Mouse (Mus musculus): ENCODE data around the gene Lrrc57. TPM values are rescaled to one million over a fixed set of nuclear protein-coding genes. Genes with fewer than 3 reads are reported as not detected.
"Not testable (repeated sequence)": the region's sequence is repeated elsewhere in the genome, so short reads cannot be mapped to it uniquely, and the experiment has no call there.

Gene Lrrc57
- polyA plus RNA-seq, 1 experiment from 2014 or later: 34.5 TPM

- ATAC-seq: no peak
- Histone ChIP-seq H3K27ac (no peak overlapping the region), H3K4me1 (no peaks in the 10 kb centered on the region), H3K9me3 (replicated peaks) (no peaks in the 10 kb centered on the region), H3K27me3 (no peaks in the 10 kb centered on the region), H3K9ac (no peak overlapping the region), H3K4me3 (no peak overlapping the region), H3K4me2 (no peak overlapping the region), H3K36me3 (ENCODE audit: poor library complexity, severe bottlenecking) (peaks cover 46% of the 10 kb centered on the region)
- WGBS: 84% methylated on average over 5 of the region's 5 CpGs
Observed at GRCm38 (mm10) chr2:120589759-120590158, 19.6 kb downstream of the Lrrc57 start.

- ATAC-seq: no peak
- no peaks in the 10 kb centered on the region for H3K36me3 ChIP-seq (ENCODE audit: poor library complexity, severe bottlenecking)
- H3K9me3 ChIP-seq (replicated peaks): no peaks in the 10 kb centered on the region
- H3K9ac ChIP-seq: no peak overlapping the region
- H3K27me3 ChIP-seq: no peaks in the 10 kb centered on the region
- no peak overlapping the region for H3K4me3 ChIP-seq
- no peak overlapping the region for H3K4me2 ChIP-seq
- no peak overlapping the region for H3K27ac ChIP-seq
- H3K4me1 ChIP-seq: no peaks in the 10 kb centered on the region
- 85% methylated on average over 5 of the region's 5 CpGs for WGBS
Observed at GRCm38 (mm10) chr2:120578286-120578685, 31.0 kb downstream of the Lrrc57 start.

- H3K4me3 ChIP-seq: no peak overlapping the region
- no peaks in the 10 kb centered on the region for H3K4me1 ChIP-seq
- H3K27ac ChIP-seq: no peak overlapping the region
- H3K9me3 ChIP-seq (replicated peaks): no peaks in the 10 kb centered on the region
- no peaks in the 10 kb centered on the region for H3K27me3 ChIP-seq
- ATAC-seq: no peak
- H3K36me3 ChIP-seq (ENCODE audit: poor library complexity, severe bottlenecking): no peaks in the 10 kb centered on the region
- 74% methylated on average over 4 of the region's 4 CpGs for WGBS
- H3K4me2 ChIP-seq: no peak overlapping the region
- no peak overlapping the region for H3K9ac ChIP-seq
Observed at GRCm38 (mm10) chr2:120577799-120578198, 31.5 kb downstream of the Lrrc57 start.

- no peak overlapping the region for H3K27ac ChIP-seq
- H3K4me1 ChIP-seq: no peaks in the 10 kb centered on the region
- no peak overlapping the region for H3K4me2 ChIP-seq
- no peak overlapping the region for H3K9ac ChIP-seq
- H3K27me3 ChIP-seq: no peaks in the 10 kb centered on the region
- peaks cover 9% of the 10 kb centered on the region; the same call in 1 of the 2 replicates for H3K36me3 ChIP-seq (ENCODE audit: poor library complexity, severe bottlenecking)
- ATAC-seq: no peak
- no peaks in the 10 kb centered on the region for H3K9me3 ChIP-seq (replicated peaks)
- no peak overlapping the region for H3K4me3 ChIP-seq
- WGBS: 94% methylated on average over 2 of the region's 2 CpGs
Observed at GRCm38 (mm10) chr2:120575978-120576377, 33.3 kb downstream of the Lrrc57 start.

- WGBS: 91% methylated on average over 3 of the region's 3 CpGs
- no peaks in the 10 kb centered on the region for H3K4me1 ChIP-seq
- no peak overlapping the region for H3K9ac ChIP-seq
- no peak overlapping the region for H3K4me3 ChIP-seq
- no peak overlapping the region for H3K27ac ChIP-seq
- H3K9me3 ChIP-seq (replicated peaks): no peaks in the 10 kb centered on the region
- H3K27me3 ChIP-seq: no peaks in the 10 kb centered on the region
- no peak overlapping the region for H3K4me2 ChIP-seq
- H3K36me3 ChIP-seq (ENCODE audit: poor library complexity, severe bottlenecking): peaks cover 9% of the 10 kb centered on the region; the same call in 1 of the 2 replicates
- ATAC-seq: no peak
Observed at GRCm38 (mm10) chr2:120575121-120575520, 34.2 kb downstream of the Lrrc57 start.

GRCm38 (mm10) chr2:120572161-120572560, 37.2 kb downstream of the Lrrc57 start:
- H3K27me3 ChIP-seq; H3K9ac ChIP-seq; H3K4me2 ChIP-seq; H3K36me3 ChIP-seq (ENCODE audit: poor library complexity, severe bottlenecking); H3K4me3 ChIP-seq; H3K9me3 ChIP-seq (replicated peaks); ATAC-seq; H3K27ac ChIP-seq: not testable (repeated sequence)
- WGBS: 97% methylated on average over 3 of the region's 3 CpGs
- peaks cover 15% of the 10 kb centered on the region for H3K4me1 ChIP-seq

- ATAC-seq: no peak
- Histone ChIP-seq H3K9ac (no peak overlapping the region), H3K4me1 (peaks cover 18% of the 10 kb centered on the region), H3K27me3 (no peaks in the 10 kb centered on the region), H3K9me3 (replicated peaks) (no peaks in the 10 kb centered on the region), H3K4me3 (no peak overlapping the region), H3K27ac (no peak overlapping the region), H3K36me3 (ENCODE audit: poor library complexity, severe bottlenecking) (peaks cover 9% of the 10 kb centered on the region; the same call in 1 of the 2 replicates), H3K4me2 (no peak overlapping the region)
- WGBS: 95% methylated on average over 3 of the region's 3 CpGs
Observed at GRCm38 (mm10) chr2:120571081-120571480, 38.2 kb downstream of the Lrrc57 start.

- Histone ChIP-seq H3K27me3 (no peaks in the 10 kb centered on the region), H3K9ac (peak overlapping the region; percentile 73), H3K4me1 (peaks cover 21% of the 10 kb centered on the region), H3K27ac (no peak overlapping the region), H3K4me3 (peak overlapping the region; percentile 64), H3K4me2 (peak overlapping the region; percentile 84), H3K36me3 (ENCODE audit: poor library complexity, severe bottlenecking) (peaks cover 9% of the 10 kb centered on the region; the same call in 1 of the 2 replicates), H3K9me3 (replicated peaks) (no peaks in the 10 kb centered on the region)
- ATAC-seq: peak; percentile 68
- WGBS: 1% methylated on average over 22 of the region's 22 CpGs
Observed at GRCm38 (mm10) chr2:120567798-120568320, 41.5 kb downstream of the Lrrc57 start.

- ATAC-seq: peak; percentile 91
- Histone ChIP-seq H3K4me1 (peaks cover 26% of the 10 kb centered on the region), H3K9ac (peak within 1 kb of the TSS; percentile 73), H3K4me3 (peak within 1 kb of the TSS; percentile 64), H3K36me3 (ENCODE audit: poor library complexity, severe bottlenecking) (peaks cover 9% of the 10 kb centered on the region; the same call in 1 of the 2 replicates), H3K27me3 (no peaks in the 10 kb centered on the region), H3K9me3 (replicated peaks) (no peaks in the 10 kb centered on the region), H3K4me2 (peak within 1 kb of the TSS; percentile 84), H3K27ac (peak within 1 kb of the TSS; percentile 7; the same call in 1 of the 2 replicates)
- WGBS: 1% methylated on average over 42 of the region's 42 CpGs
Observed at GRCm38 (mm10) chr2:120566886-120567797, 42.2 kb downstream of the Lrrc57 start, which contains the start of gene Snap23. Snap23 (plus strand) TSS chr2:120567671.

GRCm38 (mm10) chr2:120565363-120565762, 44.0 kb downstream of the Lrrc57 start:
- H3K36me3 ChIP-seq (ENCODE audit: poor library complexity, severe bottlenecking): no peaks in the 10 kb centered on the region
- no peak overlapping the region for H3K9ac ChIP-seq
- H3K4me1 ChIP-seq: peaks cover 26% of the 10 kb centered on the region
- ATAC-seq: no peak
- H3K27me3 ChIP-seq: no peaks in the 10 kb centered on the region
- H3K4me3 ChIP-seq: no peak overlapping the region
- H3K4me2 ChIP-seq: no peak overlapping the region
- no peak overlapping the region for H3K27ac ChIP-seq
- H3K9me3 ChIP-seq (replicated peaks): no peaks in the 10 kb centered on the region
- WGBS: 92% methylated on average over 2 of the region's 2 CpGs

- not testable (repeated sequence) for ATAC-seq, H3K4me2 ChIP-seq
Observed at GRCm38 (mm10) chr2:120564548-120565188, 44.7 kb downstream of the Lrrc57 start.

More at GRCm38 (mm10) chr2:120564548-120565188, 44.7 kb downstream of the Lrrc57 start:
- not testable (repeated sequence) for H3K27ac ChIP-seq; H3K4me3 ChIP-seq; H3K36me3 ChIP-seq (ENCODE audit: poor library complexity, severe bottlenecking); H3K9ac ChIP-seq; H3K27me3 ChIP-seq; H3K9me3 ChIP-seq (replicated peaks)
- 90% methylated on average over 4 of the region's 4 CpGs for WGBS
- H3K4me1 ChIP-seq: peaks cover 26% of the 10 kb centered on the region
